Mouse (Mus musculus) lung, adult 2 months (tissue): ENCODE results near the gene Tmem200b.

Experiments
- CTCF ChIP-seq: fragments of 200-500 bp; IDR thresholded peaks from 2 replicates; pipeline ENCODE4 v1.5.1; 2011; ENCODE audit warnings: mild to moderate bottlenecking, low read length, control low read depth; ENCODE audit not compliant: insufficient read depth
- POLR2A ChIP-seq: fragments of 200-500 bp; IDR thresholded peaks from 2 replicates; pipeline ENCODE4 v1.6.1; 2011; ENCODE audit warnings: low read depth, mild to moderate bottlenecking, control low read depth, low read length, borderline replicate concordance; ENCODE audit errors: extremely low read depth

DNA sequence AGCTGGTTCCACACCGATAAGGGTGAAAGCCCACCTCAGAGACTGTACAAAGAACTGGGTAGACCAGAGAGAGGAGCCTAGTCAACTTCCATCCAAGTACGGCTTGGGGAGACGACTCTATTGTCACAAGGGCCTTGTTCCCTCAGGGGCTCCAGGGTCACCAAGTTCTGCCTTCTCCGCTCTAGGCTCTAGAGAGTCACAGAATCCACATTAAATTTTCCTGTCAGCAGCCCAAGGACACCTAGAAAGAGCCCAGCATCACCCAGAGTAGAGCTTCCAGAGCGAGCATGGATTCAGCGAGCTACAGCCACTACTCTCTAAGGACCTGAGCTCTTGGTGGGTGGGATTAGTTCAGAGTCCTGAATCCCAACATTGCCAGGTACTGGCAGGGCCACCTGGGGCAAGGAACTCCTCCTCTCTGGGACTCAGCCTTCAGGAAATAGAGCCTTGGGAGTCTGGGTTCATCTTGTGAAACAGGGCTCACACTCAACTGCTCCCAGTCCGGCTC lies 3.5 kb upstream of the Tmem200b start:
- TF ChIP-seq POLR2A (no peak), CTCF (no peak)
